Mouse (Mus musculus): ENCODE data around the gene 4930595D18Rik. TPM values are rescaled to one million over a fixed set of nuclear protein-coding genes. Genes with fewer than 3 reads are reported as not detected.

The 4930595D18Rik gene
- polyA plus RNA-seq, 1 experiment = not detected

GRCm38 (mm10) chr12:111168891-111169290 is 15.4 kb downstream of the 4930595D18Rik start:
- no peak for TF ChIP-seq POLR2A (IDR thresholded peaks at IDR 0.05; ENCODE audit: low read depth, low read length)
- TF ChIP-seq CTCF (IDR thresholded peaks at IDR 0.05; ENCODE audit: extremely low read depth, insufficient read depth, insufficient read length, insufficient replicate concordance) = no peak
- Histone ChIP-seq H3K4me3 (ENCODE audit: extremely low read depth, insufficient read depth, insufficient read length) (no peak overlapping the region), H3K36me3 (ENCODE audit: control insufficient read depth, insufficient read depth, low read length) (peaks cover 8% of the 10 kb centered on the region; the same call in 1 of the 2 replicates), H3K4me1 (ENCODE audit: control insufficient read depth, insufficient read depth, insufficient read length) (peaks cover 23% of the 10 kb centered on the region), H3K27ac (ENCODE audit: insufficient read depth, low read length) (no peak overlapping the region), H3K27me3 (ENCODE audit: control insufficient read depth, insufficient read depth, low read length) (no peaks in the 10 kb centered on the region)
- 91% methylated on average over 4 of the region's 4 CpGs for WGBS
- DNase-seq (ENCODE audit: low read depth in 1 of 2, low spot score in 2 of 2) = no peak

DNA sequence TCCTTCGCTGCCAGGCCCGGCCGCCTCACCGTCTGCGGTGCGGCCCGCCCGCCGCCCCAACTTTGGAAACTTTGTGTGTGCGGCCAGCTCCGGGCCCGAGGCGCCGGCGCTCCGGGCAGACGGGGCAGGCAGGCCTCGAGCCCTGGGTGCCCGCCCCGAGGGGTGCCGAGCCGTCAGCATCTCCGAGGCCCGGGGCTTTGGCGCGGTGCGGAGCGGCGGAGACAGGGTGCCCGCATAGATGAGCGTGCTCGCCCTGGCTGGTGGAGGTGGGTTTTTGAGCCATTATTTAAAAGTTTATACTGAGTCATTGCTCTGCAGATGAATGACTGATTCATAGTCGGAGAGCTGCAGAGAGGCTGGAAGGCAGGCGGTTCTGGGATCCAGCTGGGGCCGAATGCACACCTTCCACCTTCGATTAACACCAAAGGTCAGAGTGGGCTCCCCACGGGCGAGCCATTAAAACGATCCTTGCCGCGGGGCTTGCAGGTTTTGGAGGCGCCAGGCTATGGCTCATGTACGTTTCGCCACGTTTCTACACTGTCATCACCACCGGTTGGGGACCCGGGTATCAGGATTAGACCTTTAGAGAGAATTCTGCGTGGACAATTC is 17.5 kb downstream of the 4930595D18Rik start:
- WGBS = under 1% methylated on average over 48 of the region's 48 CpGs
- no peak for TF ChIP-seq POLR2A (IDR thresholded peaks at IDR 0.05; ENCODE audit: low read depth, low read length)
- TF ChIP-seq CTCF (IDR thresholded peaks at IDR 0.05; ENCODE audit: extremely low read depth, insufficient read depth, insufficient read length, insufficient replicate concordance) = no peak
- Histone ChIP-seq H3K4me3 (ENCODE audit: extremely low read depth, insufficient read depth, insufficient read length) (peak overlapping the region; percentile 84), H3K27me3 (ENCODE audit: control insufficient read depth, insufficient read depth, low read length) (no peaks in the 10 kb centered on the region), H3K36me3 (ENCODE audit: control insufficient read depth, insufficient read depth, low read length) (peaks cover 6% of the 10 kb centered on the region; the same call in 1 of the 2 replicates), H3K4me1 (ENCODE audit: control insufficient read depth, insufficient read depth, insufficient read length) (peaks cover 36% of the 10 kb centered on the region), H3K27ac (ENCODE audit: insufficient read depth, low read length) (peak overlapping the region; percentile 90)
- DNase-seq (ENCODE audit: low read depth in 1 of 2, low spot score in 2 of 2) = peak in 1 of 2 experiments; percentile 44

DNA sequence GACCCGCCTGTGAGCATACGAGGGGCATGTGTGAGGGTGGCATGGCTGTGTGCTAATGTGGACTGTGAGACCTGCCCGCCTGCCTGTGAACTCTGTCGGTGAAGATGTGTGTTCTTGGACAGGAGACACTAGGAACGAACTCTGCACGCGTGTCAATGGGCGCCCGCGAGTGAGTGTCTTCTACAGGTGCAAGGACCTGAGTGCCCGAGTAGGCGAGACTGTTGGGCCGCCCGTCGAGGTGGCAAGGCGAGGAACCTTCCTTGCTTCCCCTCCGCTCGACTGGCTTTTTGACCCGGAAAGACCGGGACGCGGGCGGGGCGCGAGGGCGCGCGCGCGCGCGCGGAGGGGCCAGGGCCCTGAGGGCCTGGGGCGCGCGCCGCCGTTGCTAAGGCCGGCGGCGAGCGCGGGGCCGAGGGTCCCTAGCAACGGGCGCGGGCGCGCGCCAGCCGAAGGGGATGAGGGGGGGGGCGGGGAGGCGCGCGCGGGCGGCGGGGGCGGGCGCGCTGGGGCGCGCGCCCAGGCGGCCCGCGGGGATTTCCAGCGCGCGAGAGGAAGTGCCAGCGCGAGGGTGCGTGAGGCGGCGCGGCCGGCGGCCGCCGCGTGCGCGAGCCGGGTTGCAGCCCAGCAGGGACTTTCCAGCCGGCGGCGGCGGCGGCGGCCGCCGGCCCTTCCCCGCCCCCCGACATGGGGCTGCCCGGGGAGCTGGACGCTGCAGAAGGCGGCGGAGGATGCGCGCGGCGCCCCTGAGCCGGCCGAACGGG is 18.3 kb downstream of the 4930595D18Rik start, which contains the start of gene Traf3:
Traf3 (plus strand) TSS at position 540 of the 761 bp plus-strand sequence.
- Histone ChIP-seq H3K4me1 (ENCODE audit: control insufficient read depth, insufficient read depth, insufficient read length) (peaks cover 43% of the 10 kb centered on the region), H3K27me3 (ENCODE audit: control insufficient read depth, insufficient read depth, low read length) (no peaks in the 10 kb centered on the region), H3K4me3 (ENCODE audit: extremely low read depth, insufficient read depth, insufficient read length) (peak within 1 kb of the TSS; percentile 84), H3K27ac (ENCODE audit: insufficient read depth, low read length) (peak within 1 kb of the TSS; percentile 90), H3K36me3 (ENCODE audit: control insufficient read depth, insufficient read depth, low read length) (peaks cover 3% of the 10 kb centered on the region; the same call in 1 of the 2 replicates)
- no peak for TF ChIP-seq CTCF (IDR thresholded peaks at IDR 0.05; ENCODE audit: extremely low read depth, insufficient read depth, insufficient read length, insufficient replicate concordance)
- TF ChIP-seq POLR2A (IDR thresholded peaks at IDR 0.05; ENCODE audit: low read depth, low read length) = peak; percentile 47; the same call in 1 of the 2 replicates
- 5% methylated on average over 81 of the region's 105 CpGs for WGBS
- peak; percentile 64 to 80 for DNase-seq (ENCODE audit: low read depth in 1 of 2, low spot score in 2 of 2)

DNA sequence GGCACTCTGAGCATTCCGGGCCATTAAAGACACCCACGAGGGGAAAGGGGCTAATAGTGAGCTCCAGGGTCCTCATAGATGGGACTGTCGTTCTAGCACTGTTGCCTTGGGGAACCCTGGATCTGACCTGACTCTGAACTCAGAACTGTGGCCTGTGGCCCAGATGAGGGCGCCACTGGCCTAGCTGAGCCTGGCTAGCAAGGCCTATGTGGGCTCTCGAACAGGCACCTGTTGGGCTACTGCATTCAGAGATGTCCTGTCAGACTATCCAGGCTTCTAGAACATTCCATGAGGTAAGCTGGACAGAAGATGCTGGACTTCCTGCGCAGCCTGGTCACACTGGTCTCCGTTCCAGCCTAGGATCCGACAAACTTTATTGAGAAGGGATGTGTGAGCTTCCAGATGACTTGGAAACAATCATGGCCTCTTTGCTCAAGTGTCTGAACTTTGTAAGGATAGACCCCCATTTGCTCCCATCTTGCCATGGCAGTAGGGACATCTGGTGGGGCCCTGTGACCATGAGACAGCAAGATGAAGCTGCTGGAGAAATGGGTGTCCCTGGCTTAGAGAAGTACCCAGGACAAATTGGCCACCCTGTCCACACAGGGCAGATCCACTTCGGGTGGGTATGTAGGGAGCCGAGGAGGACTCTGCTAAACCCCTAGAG is 19.0 kb downstream of the 4930595D18Rik start:
- peak; percentile 54 to 62 for DNase-seq (ENCODE audit: low read depth in 1 of 2, low spot score in 2 of 2)
- H3K4me3 ChIP-seq (ENCODE audit: extremely low read depth, insufficient read depth, insufficient read length) = peak overlapping the region; percentile 47; the same call in 1 of the 2 replicates
- TF ChIP-seq POLR2A (IDR thresholded peaks at IDR 0.05; ENCODE audit: low read depth, low read length) (no peak), CTCF (IDR thresholded peaks at IDR 0.05; ENCODE audit: extremely low read depth, insufficient read depth, insufficient read length, insufficient replicate concordance) (peak; percentile 44; the same call in 1 of the 2 replicates)
- H3K27ac ChIP-seq (ENCODE audit: insufficient read depth, low read length) = peak overlapping the region; percentile 86
- H3K27me3 ChIP-seq (ENCODE audit: control insufficient read depth, insufficient read depth, low read length) = no peaks in the 10 kb centered on the region
- peaks cover 46% of the 10 kb centered on the region for H3K4me1 ChIP-seq (ENCODE audit: control insufficient read depth, insufficient read depth, insufficient read length)
- WGBS = 67% methylated on average over 10 of the region's 10 CpGs
- peaks cover 2% of the 10 kb centered on the region; the same call in 1 of the 2 replicates for H3K36me3 ChIP-seq (ENCODE audit: control insufficient read depth, insufficient read depth, low read length)

GRCm38 (mm10) chr12:111164310-111164751 is 20.0 kb downstream of the 4930595D18Rik start:
- 3% methylated on average over 13 of the region's 13 CpGs for WGBS
- Histone ChIP-seq H3K27me3 (ENCODE audit: control insufficient read depth, insufficient read depth, low read length) (no peaks in the 10 kb centered on the region), H3K4me3 (ENCODE audit: extremely low read depth, insufficient read depth, insufficient read length) (peak overlapping the region; percentile 48; the same call in 1 of the 2 replicates), H3K4me1 (ENCODE audit: control insufficient read depth, insufficient read depth, insufficient read length) (peaks cover 43% of the 10 kb centered on the region), H3K36me3 (ENCODE audit: control insufficient read depth, insufficient read depth, low read length) (no peaks in the 10 kb centered on the region), H3K27ac (ENCODE audit: insufficient read depth, low read length) (peak overlapping the region; percentile 86)
- peak; percentile 85 to 91 for DNase-seq (ENCODE audit: low read depth in 1 of 2, low spot score in 2 of 2)
- TF ChIP-seq POLR2A (IDR thresholded peaks at IDR 0.05; ENCODE audit: low read depth, low read length) (no peak), CTCF (IDR thresholded peaks at IDR 0.05; ENCODE audit: extremely low read depth, insufficient read depth, insufficient read length, insufficient replicate concordance) (no peak)

- Histone ChIP-seq H3K4me1 (ENCODE audit: control insufficient read depth, insufficient read depth, insufficient read length) (peaks cover 44% of the 10 kb centered on the region; the same call in 1 of the 2 replicates), H3K4me3 (ENCODE audit: extremely low read depth, insufficient read depth, insufficient read length) (peak overlapping the region; percentile 21; the same call in 1 of the 2 replicates), H3K36me3 (ENCODE audit: control insufficient read depth, insufficient read depth, low read length) (no peaks in the 10 kb centered on the region), H3K27ac (ENCODE audit: insufficient read depth, low read length) (peak overlapping the region; percentile 97), H3K27me3 (ENCODE audit: control insufficient read depth, insufficient read depth, low read length) (no peaks in the 10 kb centered on the region)
- DNase-seq (ENCODE audit: low read depth in 1 of 2, low spot score in 2 of 2) = no peak
- TF ChIP-seq POLR2A (IDR thresholded peaks at IDR 0.05; ENCODE audit: low read depth, low read length) = no peak
- 36% methylated on average over 16 of the region's 16 CpGs for WGBS
These were observed 21.8 kb downstream of the 4930595D18Rik start for GRCm38 (mm10) chr12:111162312-111163061.

Data from spleen, adult 2 months (tissue).